Mouse (Mus musculus) layer of hippocampus, adult 9-10 months (tissue): ENCODE results near the gene Olfr477.
"Not testable (repeated sequence)": the region's sequence is repeated elsewhere in the genome, so short reads cannot be mapped to it uniquely, and the experiment has no call there.

ENCODE experiments used
- DNase-seq: peaks from one replicate; pipeline ENCODE4 v3.0.0; 2022; ENCODE audit warnings: low spot score

Olfr477 gene

DNA sequence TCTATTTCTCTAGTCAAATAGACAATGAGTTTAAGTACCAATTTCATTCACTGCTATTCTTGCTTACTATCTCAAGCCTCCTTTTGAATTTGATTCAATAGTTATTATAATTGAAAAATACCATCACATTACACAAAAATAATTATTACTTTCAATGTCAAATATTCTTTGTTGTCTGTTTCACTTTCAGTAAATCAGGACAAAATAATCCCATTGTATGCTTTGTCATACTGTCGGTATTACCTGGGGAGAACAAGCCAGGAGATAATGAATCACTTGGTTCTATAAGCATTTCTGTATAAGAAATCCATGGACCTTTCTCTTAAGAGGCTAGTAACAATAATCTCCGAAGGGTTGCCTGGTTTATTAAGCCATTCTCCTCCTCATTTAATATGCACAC lies at the start of gene Olfr477:
Gene Olfr477, plus strand, starts transcription at position 301 of the 400 bp plus-strand sequence.
- no peak for DNase-seq

DNA sequence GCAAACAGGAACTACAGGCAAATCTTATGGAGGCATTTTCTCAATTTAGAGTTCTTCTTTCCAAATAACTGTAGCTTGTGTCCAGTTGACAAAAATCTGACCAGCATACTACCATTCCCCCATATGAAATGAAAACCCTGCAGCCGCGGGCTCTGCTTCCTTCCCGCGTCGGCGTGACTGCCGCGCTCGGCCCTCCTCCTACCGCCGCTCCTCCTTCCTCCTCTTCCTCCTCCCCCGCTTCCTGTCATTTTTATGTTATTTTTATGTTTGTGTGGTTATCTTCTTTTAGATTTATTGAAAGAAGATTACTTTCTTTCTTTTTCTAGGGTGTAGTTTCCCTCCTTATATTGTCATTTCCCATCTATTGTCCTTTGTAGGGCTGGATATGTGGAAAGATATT lies 34.0 kb upstream of the Olfr477 start:
- DNase-seq, result not testable (repeated sequence)

DNA sequence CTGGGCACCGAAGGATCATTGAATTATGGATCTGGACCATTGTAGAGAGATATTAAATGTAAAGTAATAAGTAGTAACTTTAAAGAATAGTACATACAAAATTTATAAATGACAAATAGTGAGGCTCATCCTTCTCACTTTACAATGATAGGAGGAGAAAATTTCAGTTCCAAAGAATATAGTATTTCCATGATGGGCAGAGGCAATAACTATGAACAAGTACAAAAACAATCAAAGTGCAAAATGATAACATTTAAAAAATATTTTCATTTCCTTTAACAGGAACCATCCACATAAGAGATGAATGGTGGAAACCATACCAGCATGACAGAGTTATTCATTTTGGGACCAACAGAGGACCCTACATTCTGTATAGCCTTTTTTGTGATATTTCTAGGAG lies 32.1 kb upstream of the Olfr477 start, which contains the start of gene Olfr474:
Gene Olfr474, plus strand, starts transcription at position 301 of the 400 bp plus-strand sequence.
- no peak for DNase-seq

DNA sequence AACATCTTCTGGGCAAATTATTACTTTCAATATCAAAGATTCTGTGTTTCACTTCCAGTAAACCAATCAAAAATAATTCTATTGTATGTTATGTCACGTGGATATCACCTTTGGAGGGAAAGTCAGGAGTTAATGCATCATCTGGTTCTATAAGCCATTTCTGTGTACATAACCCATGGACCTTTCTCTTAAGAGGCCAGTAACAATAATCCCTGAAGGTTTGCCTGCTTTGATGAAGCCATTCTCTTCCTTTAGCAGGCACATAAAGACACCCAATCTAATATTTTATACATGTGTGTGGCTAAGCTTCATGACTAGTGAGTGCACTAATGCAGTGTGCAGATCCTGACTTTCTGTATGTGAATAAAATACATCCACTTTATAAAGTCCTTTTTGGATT lies 22.0 kb upstream of the Olfr477 start, which contains the start of gene Olfr476:
Gene Olfr476, plus strand, starts transcription at position 301 of the 400 bp plus-strand sequence.
- DNase-seq, result no peak

DNA sequence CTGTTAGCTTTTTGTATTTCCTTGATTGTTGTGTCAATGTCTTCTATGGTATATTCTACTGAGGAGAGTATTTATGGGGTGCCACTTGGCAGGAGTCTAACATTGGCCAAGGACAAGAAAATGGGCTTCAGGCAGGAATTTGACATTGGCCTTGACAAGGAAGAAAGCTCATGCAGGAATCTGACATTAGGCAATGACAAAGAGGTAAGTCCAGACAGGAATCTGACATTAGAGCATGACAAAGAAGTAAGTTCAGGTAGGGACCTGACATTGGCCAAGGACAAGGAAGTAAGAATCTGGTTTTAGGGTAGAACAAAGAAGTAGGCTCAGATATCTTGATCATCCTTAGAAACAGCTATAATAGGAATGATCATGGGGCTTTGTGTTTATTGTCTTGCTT lies 27.8 kb downstream of the Olfr477 start:
- not testable (repeated sequence) for DNase-seq

DNA sequence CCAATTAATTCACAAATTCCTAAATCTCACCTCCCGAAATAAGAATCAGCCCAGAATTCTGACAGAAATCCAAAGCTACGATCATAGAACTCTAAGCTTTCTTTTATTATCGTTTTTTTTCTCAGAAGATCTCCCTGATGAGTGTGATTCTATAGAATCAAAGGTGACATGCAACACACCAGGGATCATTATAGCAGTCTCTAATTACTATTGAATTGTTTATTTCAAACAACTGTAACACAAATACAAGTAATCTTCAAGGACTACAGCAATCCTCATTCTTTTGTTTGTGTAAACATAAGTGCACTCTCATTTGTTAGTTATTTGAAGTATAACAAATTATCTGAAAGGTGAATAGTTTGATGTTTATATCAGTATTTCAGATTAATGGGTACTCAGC lies 47.4 kb downstream of the Olfr477 start, which contains the start of gene Olfr478:
Gene Olfr478, minus strand, starts transcription at position 101 of the 400 bp plus-strand sequence.
- no peak for DNase-seq
